Mouse (Mus musculus): ENCODE data around the gene Gtf2h2.

DNA sequence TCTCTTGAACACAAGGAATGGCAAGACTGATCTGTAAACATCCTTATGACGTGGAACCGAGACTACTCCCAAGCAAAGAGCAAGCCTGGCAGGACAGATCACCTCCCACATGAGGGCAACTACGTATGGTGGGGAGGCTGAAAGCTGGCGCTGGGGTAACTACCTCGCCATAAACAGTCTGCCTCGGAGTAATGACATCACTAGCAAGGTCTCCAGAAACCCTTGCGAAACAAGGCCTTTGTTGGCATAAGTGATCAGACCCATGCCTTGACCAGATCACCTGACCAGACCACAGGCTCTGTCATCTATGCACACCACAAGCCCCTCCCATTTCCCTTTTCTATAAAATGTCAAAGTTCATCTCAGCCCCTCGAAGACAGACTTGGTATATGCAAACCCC, 934 bp upstream of the Gtf2h2 start:
- TF ChIP-seq CTCF (conservative IDR thresholded peaks at IDR 0.05; ENCODE audit: insufficient read depth, insufficient read length, low read depth, low read length) (no peak), POLR2A (IDR thresholded peaks at IDR 0.05; ENCODE audit: low read depth, low read length) (no peak)

Data from kidney, adult 2 months (tissue).